Mouse (Mus musculus) gastrocnemius, postnatal 36 days (tissue): Measurements from ENCODE around the gene Sarm1. TPM values are rescaled to one million over a fixed set of nuclear protein-coding genes. Genes with fewer than 3 reads are reported as not detected.

Source experiments
- DNase-seq, 2 experiments: peaks; one replicate each; pipeline ENCODE4 v3.0.0; 2022
- intact Hi-C: fragments of 180-260 bp; cut with DNase I; formaldehyde crosslinking; loops from one replicate; pipeline ENCODE4 v1.15.1; 2025
- total RNA-seq, 2 experiments: library from RNA; stranded (reverse); gene quantifications; 2 replicates each; pipeline ENCODE4 v1.2.3; 2021

Sarm1 gene
- total RNA-seq, 2 experiments from 2014 or later = 0.69 to 1.1 TPM

- intact Hi-C loops = no loop called here
- DNase-seq = no peak
These were observed 31.2 kb downstream of the Sarm1 start for GRCm38 (mm10) chr11:78466242-78466912.

GRCm38 (mm10) chr11:78465568-78466180 lies 31.9 kb downstream of the Sarm1 start, which contains the start of gene Slc46a1:
Gene Slc46a1, plus strand, starts transcription at chr11:78465697.
- DNase-seq = peak; percentile 77 to 86
- intact Hi-C loops = no loop called here

- intact Hi-C loops = no loop called here
- DNase-seq = no peak
These were observed 32.4 kb downstream of the Sarm1 start for GRCm38 (mm10) chr11:78465116-78465515.

- intact Hi-C loops = no loop called here
- DNase-seq = no peak
These were observed 34.1 kb downstream of the Sarm1 start for GRCm38 (mm10) chr11:78463286-78464036.

- intact Hi-C loops = no loop called here
- no peak for DNase-seq
These were observed 34.9 kb downstream of the Sarm1 start for GRCm38 (mm10) chr11:78462669-78463068.

- intact Hi-C loops = no loop called here
- DNase-seq = no peak
These were observed 35.7 kb downstream of the Sarm1 start for GRCm38 (mm10) chr11:78461894-78462293.

GRCm38 (mm10) chr11:78458740-78459139 lies 38.8 kb downstream of the Sarm1 start:
- intact Hi-C loops = no loop called here
- DNase-seq = no peak

- intact Hi-C loops = no loop called here
- DNase-seq = no peak
These were observed 42.2 kb downstream of the Sarm1 start for GRCm38 (mm10) chr11:78455308-78455707.

- intact Hi-C loops = no loop called here
- no peak for DNase-seq
These were observed 43.3 kb downstream of the Sarm1 start for GRCm38 (mm10) chr11:78454276-78454675.

- DNase-seq = peak in 1 of 2 experiments; percentile 30
- intact Hi-C loops = no loop called here
These were observed 43.9 kb downstream of the Sarm1 start for GRCm38 (mm10) chr11:78453675-78454074.

- no peak for DNase-seq
- intact Hi-C loops = no loop called here
These were observed 47.2 kb downstream of the Sarm1 start for GRCm38 (mm10) chr11:78450337-78450736.

- DNase-seq = no peak
- intact Hi-C loops = no loop called here
These were observed 49.3 kb downstream of the Sarm1 start for GRCm38 (mm10) chr11:78448242-78448641.

- intact Hi-C loops = no loop called here
- no peak for DNase-seq
These were observed 50.4 kb downstream of the Sarm1 start for GRCm38 (mm10) chr11:78447168-78447567.

GRCm38 (mm10) chr11:78443115-78443514 lies 54.4 kb downstream of the Sarm1 start:
- intact Hi-C loops = no loop called here
- no peak for DNase-seq

- DNase-seq = no peak
- intact Hi-C loops = no loop called here
These were observed 59.1 kb downstream of the Sarm1 start for GRCm38 (mm10) chr11:78438399-78438930.

- no peak for DNase-seq
- intact Hi-C loops = no loop called here
These were observed 60.4 kb downstream of the Sarm1 start for GRCm38 (mm10) chr11:78437182-78437581.

GRCm38 (mm10) chr11:78435776-78436349 lies 61.7 kb downstream of the Sarm1 start:
- DNase-seq = no peak
- intact Hi-C loops = no loop called here

- intact Hi-C loops = no loop called here
- no peak for DNase-seq
These were observed 63.5 kb downstream of the Sarm1 start for GRCm38 (mm10) chr11:78434052-78434451.

GRCm38 (mm10) chr11:78431176-78431575 lies 66.4 kb downstream of the Sarm1 start:
- DNase-seq = no peak
- intact Hi-C loops = no loop called here

- intact Hi-C loops = no loop called here
- DNase-seq = no peak
These were observed 67.2 kb downstream of the Sarm1 start for GRCm38 (mm10) chr11:78430195-78430878.
